In genomic region chr2:72308981-72309380, GRCm38 (mm10) we compare ENCODE assay signal across 11 mouse cellular contexts. TPM values are rescaled to one million over a fixed set of nuclear protein-coding genes. Genes with fewer than 3 reads are reported as not detected.
DNase-seq lines count a peak whose midpoint lies in the region; ATAC-seq and TF ChIP-seq lines count a peak whose summit lies in the region.
"Had no signal": no experiment of that assay in that cellular context is flagged by ENCODE, and none has a peak within 500 bp of the region (broad histone marks: within the 10 kb centered on the region; RNA-seq: fewer than 3 reads in every experiment).

No protein-coding gene starts in this region.

- peaks cover 79% of the 10 kb centered on the region for H3K79me3 ChIP-seq in C2C12 (ENCODE audit: low read depth)

- DNase-seq in forebrain, embryonic 14.5 days (ENCODE audit: low spot score), result peak; percentile 22
- peak; percentile 64 for DNase-seq in lung, postnatal 0 days (ENCODE audit: low spot score)
- no peak for DNase-seq in embryo, embryonic 10 days (ENCODE audit: low spot score)
- DNase-seq in neural tube, embryonic 10.5 days (ENCODE audit: extremely low spot score, low spot score), result no peak
- DNase-seq in right cerebral cortex, postnatal 10 days (ENCODE audit: low spot score in 2 of 2), result no peak

- no peak for ATAC-seq in forebrain, embryonic 14.5 days
- no peak for ATAC-seq in forebrain, embryonic 15.5 days (replicated peaks)
- ATAC-seq in granulocyte monocyte progenitor cell, adult 5-6 weeks (replicated peaks; ENCODE audit: poor library complexity, severe bottlenecking), result peak; percentile 80
- peak; percentile 64 for ATAC-seq in lung, postnatal 0 days

- TF ChIP-seq EP300 in lung, postnatal 0 days (IDR thresholded peaks at IDR 0.05), result no peak

- no peaks in the 10 kb centered on the region for H3K9me3 ChIP-seq in forebrain, embryonic 14.5 days (replicated peaks; ENCODE audit: control insufficient read depth, low read length)
- H3K9me3 ChIP-seq in forebrain, embryonic 15.5 days, result no peaks in the 10 kb centered on the region
- H3K9me3 ChIP-seq in lung, postnatal 0 days (ENCODE audit: low read length), result no peaks in the 10 kb centered on the region
- H3K9me3 ChIP-seq: limb, embryonic 13.5 days; midbrain, embryonic 12.5 days had no signal

- H3K9ac ChIP-seq in forebrain, embryonic 14.5 days (ENCODE audit: low read length), result no peak overlapping the region
- no peak overlapping the region for H3K9ac ChIP-seq in forebrain, embryonic 15.5 days (replicated peaks)
- no peak overlapping the region for H3K9ac ChIP-seq in lung, postnatal 0 days (replicated peaks; ENCODE audit: low read depth)
- H3K9ac ChIP-seq: limb, embryonic 13.5 days; midbrain, embryonic 12.5 days had no signal

- no peak overlapping the region for H3ac ChIP-seq in C2C12 (ENCODE audit: control insufficient read depth, insufficient read length, low read depth)

- WGBS in forebrain, embryonic 14.5 days, result 68% methylated on average over 5 of the region's 5 CpGs
- WGBS in forebrain, embryonic 15.5 days, result 62% methylated on average over 5 of the region's 5 CpGs
- 45% methylated on average over 5 of the region's 5 CpGs for WGBS in lung, postnatal 0 days

- peaks cover 100% of the 10 kb centered on the region for H3K79me2 ChIP-seq in C2C12 (ENCODE audit: control insufficient read depth, insufficient read depth)

- no peak overlapping the region for H3K4me3 ChIP-seq in forebrain, embryonic 14.5 days (ENCODE audit: low read depth, low read length)
- H3K4me3 ChIP-seq in forebrain, embryonic 15.5 days, result no peak overlapping the region
- H3K4me3 ChIP-seq in C2C12 (ENCODE audit: insufficient read depth, poor library complexity, severe bottlenecking), result no peak overlapping the region
- H3K4me3 ChIP-seq in lung, postnatal 0 days (ENCODE audit: low read depth, low read length), result no peak overlapping the region
- H3K4me3 ChIP-seq: limb, embryonic 13.5 days; midbrain, embryonic 12.5 days had no signal

- no peaks in the 10 kb centered on the region for H3K36me3 ChIP-seq in forebrain, embryonic 14.5 days (ENCODE audit: control insufficient read depth, insufficient read depth, low read length)
- no peaks in the 10 kb centered on the region for H3K36me3 ChIP-seq in forebrain, embryonic 15.5 days
- peaks cover 44% of the 10 kb centered on the region for H3K36me3 ChIP-seq in C2C12 (ENCODE audit: control insufficient read depth, insufficient read depth)
- 0 out of 2 replicates have a peak, but pooled peaks cover 3% of the 10 kb centered on the region for H3K36me3 ChIP-seq in lung, postnatal 0 days (ENCODE audit: insufficient read depth, low read length)
- H3K36me3 ChIP-seq: midbrain, embryonic 12.5 days had no signal

- H3K4me2 ChIP-seq in forebrain, embryonic 14.5 days (ENCODE audit: low read length), result no peak overlapping the region
- no peak overlapping the region for H3K4me2 ChIP-seq in forebrain, embryonic 15.5 days (replicated peaks)
- no peak overlapping the region for H3K4me2 ChIP-seq in lung, postnatal 0 days (replicated peaks; ENCODE audit: low read depth, low read length)
- H3K4me2 ChIP-seq: limb, embryonic 13.5 days; midbrain, embryonic 12.5 days had no signal

- no peak overlapping the region for H3K27ac ChIP-seq in forebrain, embryonic 14.5 days (ENCODE audit: low read depth, low read length)
- H3K27ac ChIP-seq in forebrain, embryonic 15.5 days (replicated peaks), result no peak overlapping the region
- no peak overlapping the region for H3K27ac ChIP-seq in lung, postnatal 0 days (ENCODE audit: low read length)
- H3K27ac ChIP-seq: kidney, postnatal 0 days; limb, embryonic 13.5 days; midbrain, embryonic 12.5 days had no signal

- H3K4me1 ChIP-seq in forebrain, embryonic 14.5 days (ENCODE audit: control insufficient read depth, insufficient read depth, low read length), result no peaks in the 10 kb centered on the region
- H3K4me1 ChIP-seq in forebrain, embryonic 15.5 days, result no peaks in the 10 kb centered on the region
- peaks cover 8% of the 10 kb centered on the region; the same call in 1 of the 2 replicates for H3K4me1 ChIP-seq in lung, postnatal 0 days (ENCODE audit: insufficient read depth, low read depth, low read length)
- H3K4me1 ChIP-seq: midbrain, embryonic 12.5 days had no signal

- no peak for TF ChIP-seq CTCF in C2C12 (IDR thresholded peaks at IDR 0.05; ENCODE audit: control insufficient read depth, insufficient read depth, insufficient read length)
- TF ChIP-seq CTCF in lung, postnatal 0 days (IDR thresholded peaks at IDR 0.05), result no peak

- H3K27me3 ChIP-seq in forebrain, embryonic 14.5 days (replicated peaks; ENCODE audit: control insufficient read depth, insufficient read depth, low read length), result no peaks in the 10 kb centered on the region
- H3K27me3 ChIP-seq in forebrain, embryonic 15.5 days, result no peaks in the 10 kb centered on the region
- H3K27me3 ChIP-seq in C2C12 (ENCODE audit: control insufficient read depth, insufficient read depth, insufficient read length), result no peaks in the 10 kb centered on the region
- H3K27me3 ChIP-seq in lung, postnatal 0 days (replicated peaks; ENCODE audit: insufficient read depth, low read length), result no peaks in the 10 kb centered on the region
- H3K27me3 ChIP-seq: limb, embryonic 13.5 days; midbrain, embryonic 12.5 days had no signal

TF ChIP-seq in C2C12, 6 proteins besides CTCF, POLR2A, EP300 and RAD21:
- TF ChIP-seq FOSL1 (IDR thresholded peaks at IDR 0.05; ENCODE audit: insufficient read depth, low read length, poor library complexity, severe bottlenecking) (no peak), CEBPB (IDR thresholded peaks at IDR 0.05; ENCODE audit: low read depth) (peak; percentile 67)

RNA-seq across cellular contexts. Expression of gene Map3k20, which starts 23.5 kb away (rescaled TPM):
- 4.0 and 5.0 TPM in 2 replicates for polyA plus RNA-seq in forebrain, embryonic 14.5 days (2014; fragmentation: Nextera tagmentation; extraction: Ambion mirVana)
- 3.9 and 4.7 TPM in 2 replicates for polyA plus RNA-seq in forebrain, embryonic 15.5 days (2015; fragmentation: Nextera tagmentation; extraction: Ambion mirVana)
- polyA plus RNA-seq in C2C12 (2012; fragmentation: generic; extraction: Trizol), result 19.5 TPM
- total RNA-seq in granulocyte monocyte progenitor cell, adult 5-6 weeks (2014; fragmentation: Nextera tagmentation), result 66.1 and 82.8 TPM in 2 replicates
- 71.7 and 77.0 TPM in 2 replicates for total RNA-seq in granulocyte monocyte progenitor cell, adult 5-6 weeks (2017)
- polyA plus RNA-seq in lung, postnatal 0 days (2015; fragmentation: Nextera tagmentation; extraction: Ambion mirVana), result 18.5 and 19.4 TPM in 2 replicates

Comparison
In these comparisons a context has a peak if more than half of its experiments do, and no peak if none do; other contexts are left out.
1. ATAC-seq: peak in granulocyte monocyte progenitor cell, adult 5-6 weeks (single experiment) and lung, postnatal 0 days (single experiment); none in forebrain, embryonic 14.5 days (single experiment) and forebrain, embryonic 15.5 days (single experiment).
2. DNase-seq: peak in forebrain, embryonic 14.5 days (single experiment) and lung, postnatal 0 days (single experiment); none in embryo, embryonic 10 days (single experiment), neural tube, embryonic 10.5 days (single experiment) and right cerebral cortex, postnatal 10 days (0 of 2).